Mouse (Mus musculus) left cerebral cortex, adult 18-20 months (tissue): ENCODE measurements around the gene Glud1. TPM values are rescaled to one million over a fixed set of nuclear protein-coding genes. Genes with fewer than 3 reads are reported as not detected.
A peak's percentile ranks its signal among the peaks of the same experiment; 100 is the strongest.

ENCODE experiments used
- DNase-seq, 2 experiments: peaks; one replicate each; pipeline ENCODE4 v3.0.0; 2021 to 2022; ENCODE audit warnings: low spot score in 2 of 2, mixed read lengths in 1 of 2
- long read RNA-seq, 2 experiments: library from polyadenylated mRNA; stranded (forward); transcript quantifications; one replicate each; pipeline ENCODE4 v2.0.0; 2021
- total RNA-seq, 2 experiments: library from RNA; stranded (reverse); gene quantifications; 2 replicates each; pipeline ENCODE4 v1.2.3; 2021

Glud1 gene
- total RNA-seq: 100 to 1,000 TPM; 270 to 302 TPM
- long read RNA-seq, experiment 1, transcript Glud1-201 (13 exons, 3,390 nt): major isoform, 170 of 194 reads
- long read RNA-seq, experiment 1, partial matches to known transcripts: 19 of 194 reads
- long read RNA-seq, experiment 1, other reads (novel, unspliced or antisense): 5 of 194 reads
- long read RNA-seq, experiment 2, transcript Glud1-201 (13 exons, 3,390 nt): major isoform, 108 of 125 reads
- long read RNA-seq, experiment 2, partial matches to known transcripts: 8 of 125 reads
- long read RNA-seq, experiment 2, other reads (novel, unspliced or antisense): 9 of 125 reads

DNA sequence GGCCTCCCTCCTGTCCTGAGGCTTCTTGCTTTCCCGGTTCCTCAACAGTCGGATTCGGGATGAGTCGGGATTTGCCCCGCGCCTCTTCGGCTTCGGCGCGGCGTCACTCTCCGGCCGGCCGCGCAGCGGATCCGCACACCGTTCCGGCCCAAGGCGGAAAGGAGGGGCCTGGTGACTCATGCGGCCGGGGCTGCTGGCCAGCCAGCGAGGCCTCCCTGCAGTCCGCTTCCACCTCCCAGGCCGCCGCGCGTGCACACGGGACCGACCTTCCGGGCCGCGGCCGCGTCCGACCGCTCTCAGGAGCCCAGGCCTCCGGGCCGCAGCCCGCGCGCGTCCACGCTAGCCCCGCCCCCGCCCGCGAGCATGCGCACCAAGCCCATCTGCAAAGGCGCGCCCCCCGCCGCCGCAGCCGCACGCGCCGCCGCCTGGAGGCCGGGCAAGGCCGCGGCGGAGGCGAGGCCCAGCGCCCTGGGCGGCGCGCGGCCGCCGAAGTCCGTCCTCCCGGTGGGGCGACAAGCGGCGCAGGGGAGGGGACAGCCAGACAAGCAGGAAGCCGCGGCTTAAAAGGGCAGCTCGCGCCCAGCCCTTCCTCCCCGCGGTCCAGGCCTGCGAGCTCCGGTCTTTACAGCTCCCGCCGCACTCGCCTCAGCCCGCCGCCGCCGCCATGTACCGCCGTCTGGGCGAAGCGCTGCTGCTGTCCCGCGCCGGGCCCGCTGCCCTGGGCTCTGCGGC lies at the start of gene Glud1, which contains the start of gene Shld2:
Gene Glud1, plus strand, starts transcription at position 494 of the 732 bp plus-strand sequence.
Gene Shld2, minus strand, starts transcription at position 260 of the 732 bp plus-strand sequence.
- DNase-seq: peak; percentile 89 to 93

DNA sequence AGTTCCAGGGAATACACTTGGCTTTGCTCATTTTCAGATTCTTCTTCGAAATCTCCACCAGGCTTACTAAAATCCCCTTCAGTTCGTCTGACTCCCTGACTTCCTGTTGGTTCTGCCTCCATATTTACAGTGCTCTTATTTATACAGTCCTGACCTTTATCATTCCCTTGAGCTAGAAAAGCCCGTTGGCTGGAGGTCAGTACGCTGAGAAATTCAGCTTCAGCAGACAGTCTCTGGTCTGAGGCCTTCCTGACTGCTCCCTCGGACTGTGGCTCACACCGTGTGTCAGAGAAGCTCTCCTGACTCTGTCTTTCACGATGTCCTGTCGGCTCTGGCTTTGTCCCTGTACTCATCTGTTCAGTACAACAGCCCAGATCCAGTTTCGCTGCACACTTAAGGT lies 42.5 kb upstream of the Glud1 start:
- no peak for DNase-seq

GRCm38 (mm10) chr14:34273280-34273679 lies 37.2 kb upstream of the Glud1 start:
- no peak for DNase-seq

DNA sequence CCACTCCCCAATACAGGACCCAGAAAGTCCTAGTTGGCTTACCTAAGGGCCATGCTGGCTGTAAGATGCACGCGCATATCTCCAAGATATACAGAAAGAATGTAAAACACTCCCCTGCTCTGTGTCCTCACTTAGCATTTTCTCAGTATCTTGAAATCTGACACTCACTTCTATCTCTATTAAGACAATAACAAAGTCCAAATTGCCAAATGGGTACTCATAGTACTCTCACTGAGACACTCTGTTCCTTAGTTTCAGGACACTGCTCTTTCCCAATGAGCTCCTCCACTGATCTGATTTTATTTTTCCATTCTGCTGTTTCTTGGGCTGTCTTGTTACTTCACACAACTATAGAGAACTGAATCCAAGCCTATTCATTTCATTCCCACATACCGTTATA lies 36.4 kb upstream of the Glud1 start:
- DNase-seq: no peak

DNA sequence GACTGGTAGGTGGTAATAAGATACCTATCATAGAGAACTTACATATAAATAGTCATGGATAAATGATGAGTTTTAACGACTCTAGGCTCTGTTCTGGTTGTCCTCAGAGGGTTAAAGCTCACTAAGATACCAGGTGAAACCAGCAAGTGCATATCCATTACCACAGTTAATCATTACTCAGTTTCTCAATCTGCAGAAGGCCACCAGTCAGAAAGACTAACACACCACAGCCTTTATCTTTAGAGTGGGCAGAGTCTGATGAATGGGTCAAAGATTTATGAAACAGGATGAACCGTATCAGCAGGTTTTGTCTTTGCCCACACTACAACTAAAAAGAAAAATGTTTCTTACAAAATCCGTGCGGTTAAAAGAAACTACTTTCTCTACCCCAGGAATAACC lies 35.3 kb upstream of the Glud1 start:
- DNase-seq: no peak

GRCm38 (mm10) chr14:34279726-34280125 lies 30.8 kb upstream of the Glud1 start:
- DNase-seq: no peak

- no peak for DNase-seq
Measured at GRCm38 (mm10) chr14:34280798-34281197, 29.7 kb upstream of the Glud1 start.

GRCm38 (mm10) chr14:34281736-34282269 lies 28.7 kb upstream of the Glud1 start:
- no peak for DNase-seq

GRCm38 (mm10) chr14:34288396-34288795 lies 22.1 kb upstream of the Glud1 start:
- DNase-seq: no peak

DNA sequence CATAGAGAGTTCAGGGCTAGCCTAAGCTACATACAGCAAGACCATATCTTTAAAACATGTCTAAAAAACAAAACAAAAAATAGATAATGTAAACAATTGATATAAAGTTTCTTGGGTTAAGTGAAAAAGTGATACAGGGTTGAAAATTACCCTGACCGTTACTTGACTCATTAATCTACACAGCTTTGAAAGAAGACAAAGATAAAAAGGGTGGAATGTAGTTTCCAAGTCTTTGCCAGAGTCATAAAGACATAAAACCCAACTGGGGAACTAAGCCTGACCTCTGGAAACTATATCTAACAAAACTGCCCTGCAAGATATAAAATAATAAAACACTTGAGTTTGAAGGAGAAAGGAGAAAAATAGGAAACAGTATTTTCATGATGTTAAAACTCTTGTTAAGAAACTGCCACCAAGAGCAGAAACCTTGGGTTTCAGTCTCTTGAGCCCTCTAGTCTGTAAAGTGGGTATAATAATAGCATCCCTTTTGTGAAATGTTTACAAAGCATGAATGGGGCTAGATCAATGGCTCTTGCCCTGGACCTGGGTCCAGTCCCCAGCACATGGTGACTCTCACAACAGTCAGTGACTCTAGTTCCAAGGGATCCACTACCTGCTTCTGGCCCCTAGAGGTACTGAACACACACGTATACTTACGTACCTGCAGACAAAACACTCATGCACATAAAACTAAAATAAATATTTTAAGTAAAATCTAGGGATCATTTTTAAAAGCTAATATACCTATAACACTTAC lies 21.1 kb upstream of the Glud1 start:
- DNase-seq: no peak

GRCm38 (mm10) chr14:34290229-34290628 lies 20.3 kb upstream of the Glud1 start:
- DNase-seq: no peak

GRCm38 (mm10) chr14:34293641-34294040 lies 16.9 kb upstream of the Glud1 start:
- no peak for DNase-seq

DNA sequence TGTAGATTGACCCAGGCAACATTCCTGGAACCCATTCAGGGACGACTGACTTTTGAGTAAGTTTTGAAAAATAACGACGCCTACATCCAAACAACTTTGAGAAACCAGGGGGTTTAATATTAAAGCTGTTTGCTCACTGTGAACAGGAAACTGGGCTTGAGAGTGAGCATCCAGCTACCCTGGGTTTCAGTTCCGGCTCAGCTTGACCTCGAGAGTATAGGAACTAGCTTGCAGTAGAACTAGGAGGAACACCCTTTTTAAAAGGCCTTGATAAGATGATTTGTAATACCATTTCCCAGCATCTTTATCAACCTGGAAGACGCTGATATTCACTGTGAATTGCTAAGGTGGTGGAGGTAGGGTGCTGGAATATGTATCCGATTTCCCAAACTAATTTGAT lies 14.2 kb upstream of the Glud1 start:
- DNase-seq: no peak

GRCm38 (mm10) chr14:34297038-34297437 lies 13.5 kb upstream of the Glud1 start:
- DNase-seq: no peak

GRCm38 (mm10) chr14:34297634-34298033 lies 12.9 kb upstream of the Glud1 start:
- DNase-seq: no peak

GRCm38 (mm10) chr14:34298871-34299700 lies 11.4 kb upstream of the Glud1 start:
- DNase-seq: no peak

DNA sequence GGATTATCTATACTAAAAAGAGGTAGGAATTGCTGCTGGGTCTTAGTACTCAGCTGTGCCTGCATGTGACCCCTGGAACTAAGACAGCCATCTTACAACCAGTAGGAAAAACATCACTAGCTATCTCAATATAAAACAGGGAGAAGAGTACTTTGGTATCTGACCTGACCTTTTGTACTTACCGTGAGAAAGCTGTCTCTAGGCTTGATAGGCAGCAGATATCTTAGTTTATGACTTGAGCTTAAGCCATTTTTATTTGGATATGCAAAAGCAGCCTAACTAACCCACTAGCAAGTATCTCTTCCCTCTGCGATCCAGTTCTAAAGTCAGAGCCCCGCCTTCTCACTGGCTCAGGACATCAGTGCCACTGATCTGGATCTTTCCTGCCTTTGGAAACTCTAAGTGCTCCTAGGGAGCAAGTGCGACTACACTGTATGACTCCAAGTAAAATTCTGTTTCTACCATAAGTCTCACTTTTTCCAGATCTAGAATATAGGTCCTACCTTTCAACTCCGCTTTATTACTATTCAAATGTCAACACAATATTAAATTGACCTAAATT lies 7.8 kb upstream of the Glud1 start:
- no peak for DNase-seq

DNA sequence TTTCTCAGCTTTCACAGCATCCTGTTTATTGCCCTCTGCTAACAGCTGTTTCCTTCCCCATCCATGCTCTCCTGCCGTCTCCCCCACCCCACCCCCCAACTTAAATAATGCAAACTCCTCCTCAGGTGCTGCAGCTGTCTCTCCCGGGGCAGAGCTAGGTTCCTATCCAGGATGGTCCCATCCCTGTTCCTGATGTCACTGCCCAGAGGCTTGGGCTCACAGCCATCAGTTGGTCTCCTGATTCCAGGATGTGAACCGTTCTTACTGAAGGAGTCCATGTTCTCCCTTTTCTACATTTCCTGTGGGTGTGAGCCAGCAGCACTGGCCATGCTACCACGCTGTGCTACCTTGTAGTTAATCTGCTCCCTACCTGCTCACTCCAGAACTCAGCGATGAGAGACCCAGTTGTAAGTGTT lies 7.3 kb upstream of the Glud1 start:
- DNase-seq: no peak

GRCm38 (mm10) chr14:34309266-34309665 lies 1.3 kb upstream of the Glud1 start:
- no peak for DNase-seq

- no peak for DNase-seq
Measured at GRCm38 (mm10) chr14:34309907-34310233, 657 bp upstream of the Glud1 start.
